ENCODE assay signal across 11 mouse cellular contexts in genomic region chr4:140069563-140070330, GRCm38 (mm10).
A peak's percentile ranks its signal among the peaks of the same experiment; 100 is the strongest.
DNase-seq lines count a peak whose midpoint lies in the region; ATAC-seq and TF ChIP-seq lines count a peak whose summit lies in the region.
"Had no signal": no experiment of that assay in that cellular context is flagged by ENCODE, and none has a peak within 500 bp of the region (broad histone marks: within the 10 kb centered on the region; RNA-seq: fewer than 3 reads in every experiment).

No protein-coding gene starts in this region.

- H3K27me3 ChIP-seq in heart, embryonic 15.5 days, result peaks cover 42% of the 10 kb centered on the region
- no peaks in the 10 kb centered on the region for H3K27me3 ChIP-seq in hindbrain, embryonic 16.5 days (replicated peaks; ENCODE audit: control insufficient read depth, insufficient read depth, low read length)

- no peak for TF ChIP-seq CTCF in olfactory bulb, adult 2 months (IDR thresholded peaks at IDR 0.05; ENCODE audit: insufficient read depth, low read depth, low read length)

- H3K4me1 ChIP-seq in heart, embryonic 15.5 days (replicated peaks), result no peaks in the 10 kb centered on the region
- peaks cover 20% of the 10 kb centered on the region for H3K4me1 ChIP-seq in hindbrain, embryonic 16.5 days (ENCODE audit: control insufficient read depth, insufficient read depth, low read depth, low read length)
- H3K4me1 ChIP-seq in olfactory bulb, adult 2 months (ENCODE audit: control insufficient read depth, insufficient read depth, low read length), result peaks cover 30% of the 10 kb centered on the region
- H3K4me1 ChIP-seq: lung, embryonic 15.5 days had no signal

- no peak for DNase-seq in heart, postnatal 14 days
- peak; percentile 33 for DNase-seq in embryo, embryonic 10.5 days (ENCODE audit: low spot score)
- DNase-seq in spleen, postnatal 10 days (ENCODE audit: low spot score in 2 of 2), result no peak
- no peak for DNase-seq in gastrocnemius, postnatal 25 days
- DNase-seq: adrenal gland, postnatal 14 days had no signal

- 7% methylated on average over 15 of the region's 15 CpGs for WGBS in heart, embryonic 15.5 days
- 12% methylated on average over 14 of the region's 15 CpGs for WGBS in hindbrain, embryonic 16.5 days
- 14% methylated on average over 15 of the region's 15 CpGs for WGBS in olfactory bulb, adult 2 months

- H3K9ac ChIP-seq in heart, embryonic 15.5 days, result no peak overlapping the region
- H3K9ac ChIP-seq in hindbrain, embryonic 16.5 days (ENCODE audit: low read depth, low read length), result no peak overlapping the region
- H3K9ac ChIP-seq: heart, embryonic 13.5 days; lung, embryonic 15.5 days had no signal

- 0 out of 2 replicates have a peak, but pooled peaks have one; percentile 14 for ATAC-seq in heart, embryonic 15.5 days (replicated peaks; ENCODE audit: insufficient number of reproducible peaks, insufficient read depth, low FRiP score, low read depth)
- peak; percentile 73 for ATAC-seq in hindbrain, embryonic 16.5 days
- ATAC-seq in megakaryocyte, adult 5-6 weeks (ENCODE audit: poor library complexity, severe bottlenecking), result no peak

- intact Hi-C loops in heart, postnatal 14 days (cut with DNase I), result no loop called here

- no peak overlapping the region for H3K4me3 ChIP-seq in heart, embryonic 15.5 days
- H3K4me3 ChIP-seq in hindbrain, embryonic 16.5 days (ENCODE audit: low read length), result no peak overlapping the region
- no peak overlapping the region for H3K4me3 ChIP-seq in olfactory bulb, adult 2 months (ENCODE audit: insufficient read depth, low read depth, low read length)
- H3K4me3 ChIP-seq: heart, embryonic 13.5 days; lung, embryonic 15.5 days had no signal

- H3K36me3 ChIP-seq in heart, embryonic 15.5 days, result no peaks in the 10 kb centered on the region
- no peaks in the 10 kb centered on the region for H3K36me3 ChIP-seq in hindbrain, embryonic 16.5 days (ENCODE audit: control insufficient read depth, insufficient read depth, low read length)
- H3K36me3 ChIP-seq: heart, embryonic 13.5 days; lung, embryonic 15.5 days had no signal

- H3K4me2 ChIP-seq in heart, embryonic 15.5 days, result no peak overlapping the region
- no peak overlapping the region for H3K4me2 ChIP-seq in hindbrain, embryonic 16.5 days (ENCODE audit: low read length)
- H3K4me2 ChIP-seq: heart, embryonic 13.5 days; lung, embryonic 15.5 days had no signal

- no peak for TF ChIP-seq POLR2A in olfactory bulb, adult 2 months (IDR thresholded peaks at IDR 0.05; ENCODE audit: insufficient read depth, low read depth, low read length)

- H3K9me3 ChIP-seq in heart, embryonic 15.5 days (replicated peaks), result no peaks in the 10 kb centered on the region; the same call in 1 of the 2 replicates
- H3K9me3 ChIP-seq in hindbrain, embryonic 16.5 days (ENCODE audit: control insufficient read depth, low read length), result no peaks in the 10 kb centered on the region
- H3K9me3 ChIP-seq: heart, embryonic 13.5 days; lung, embryonic 15.5 days had no signal

- no peak overlapping the region for H3K27ac ChIP-seq in heart, embryonic 15.5 days
- no peak overlapping the region; the same call in 1 of the 2 replicates for H3K27ac ChIP-seq in hindbrain, embryonic 16.5 days (ENCODE audit: low read depth, low read length)
- peak overlapping the region; percentile 50 for H3K27ac ChIP-seq in olfactory bulb, adult 2 months (ENCODE audit: insufficient read depth, low read depth, low read length)
- H3K27ac ChIP-seq: heart, embryonic 13.5 days; lung, embryonic 15.5 days had no signal
